Mouse (Mus musculus) MEL (cell line): Measurements from ENCODE around the gene Arhgdia. TPM values are rescaled to one million over a fixed set of nuclear protein-coding genes. Genes with fewer than 3 reads are reported as not detected.

Experiments
- DNase-seq: peaks from one replicate; pipeline ENCODE4 v3.0.0; 2011; ENCODE audit warnings: low read depth, low spot score
- H3K27ac ChIP-seq: 2 replicates; pipeline ENCODE4 v1.5.1; 2012; ENCODE audit warnings: low read depth, mild to moderate bottlenecking, control low read depth, low read length, moderate library complexity; ENCODE audit not compliant: control insufficient read depth
- H3K27me3 ChIP-seq, 2 experiments: fragments of 150-350 bp in 1 of 2; sonication (generic) in 1 of 2; 2 replicates each; pipeline ENCODE4 v1.6.1; 2012; ENCODE audit warnings: low read length in 2 of 2, mild to moderate bottlenecking in 2 of 2, improper control_type of control experiment in 1 of 2, moderate library complexity in 1 of 2; ENCODE audit not compliant: insufficient read depth in 2 of 2, control insufficient read depth in 1 of 2
- H3K36me3 ChIP-seq, 2 experiments: 2 replicates each; pipeline ENCODE4 v1.6.1; 2012 to 2014; ENCODE audit warnings: low read length in 2 of 2, improper control_type of control experiment in 1 of 2, inconsistent platforms in 1 of 2, mild to moderate bottlenecking in 1 of 2; ENCODE audit not compliant: insufficient read depth in 2 of 2, control insufficient read depth in 1 of 2
- H3K4me1 ChIP-seq, 2 experiments: fragments of 150-350 bp in 1 of 2; sonication (generic) in 1 of 2; 2 replicates each; pipeline ENCODE4 v1.6.1; 2012; ENCODE audit warnings: low read length in 2 of 2, improper control_type of control experiment in 1 of 2, mild to moderate bottlenecking in 1 of 2; ENCODE audit not compliant: insufficient read depth in 2 of 2, control insufficient read depth in 1 of 2
- H3K4me3 ChIP-seq, 2 experiments: fragments of 150-350 bp in 1 of 2; sonication (generic) in 1 of 2; 2 replicates each; pipeline ENCODE4 v1.5.1; 2012; ENCODE audit warnings: low read depth in 2 of 2, low read length in 2 of 2, mild to moderate bottlenecking in 2 of 2, moderate library complexity in 2 of 2, control low read depth in 1 of 2, improper control_type of control experiment in 1 of 2; ENCODE audit not compliant: control insufficient read depth in 1 of 2, insufficient read depth in 1 of 2
- H3K79me2 ChIP-seq: 2 replicates; pipeline ENCODE4 v1.6.1; 2012; ENCODE audit warnings: mild to moderate bottlenecking, low read length, moderate library complexity; ENCODE audit not compliant: control insufficient read depth, poor library complexity, insufficient read depth
- H3K9ac ChIP-seq: 2 replicates; pipeline ENCODE4 v1.6.1; 2012; ENCODE audit warnings: low read depth, mild to moderate bottlenecking, control low read depth, low read length, moderate library complexity; ENCODE audit not compliant: control insufficient read depth, poor library complexity, severe bottlenecking
- H3K9me3 ChIP-seq: fragments of 150-350 bp; sonication (generic); replicated peaks from 2 replicates; pipeline ENCODE4 v1.6.1; 2012; ENCODE audit warnings: mild to moderate bottlenecking, low read length, improper control_type of control experiment, moderate library complexity; ENCODE audit not compliant: insufficient read depth
- BHLHE40 ChIP-seq: IDR thresholded peaks from 2 replicates; pipeline ENCODE4 v1.6.1; 2012; ENCODE audit warnings: low read depth, mild to moderate bottlenecking, inconsistent platforms, low read length, improper control_type of control experiment, borderline replicate concordance
- CHD2 ChIP-seq: IDR thresholded peaks from 2 replicates; pipeline ENCODE4 v1.6.1; 2011; ENCODE audit warnings: low read length, improper control_type of control experiment
- ELF1 ChIP-seq: IDR thresholded peaks from 2 replicates; pipeline ENCODE4 v1.6.1; 2014; ENCODE audit warnings: low read depth, mild to moderate bottlenecking, inconsistent platforms, low read length, improper control_type of control experiment, moderate library complexity
- ETS1 ChIP-seq: IDR thresholded peaks from 2 replicates; pipeline ENCODE4 v1.6.1; 2012; ENCODE audit warnings: low read depth, mild to moderate bottlenecking, inconsistent platforms, low read length, improper control_type of control experiment, moderate library complexity
- GABPA ChIP-seq: IDR thresholded peaks from 2 replicates; pipeline ENCODE4 v1.6.1; 2012; ENCODE audit warnings: low read depth, mild to moderate bottlenecking, inconsistent platforms, low read length, improper control_type of control experiment, moderate library complexity
- GATA1 ChIP-seq: IDR thresholded peaks from 2 replicates; pipeline ENCODE4 v1.6.1; 2011; ENCODE audit warnings: low read depth, low read length, improper control_type of control experiment
- HCFC1 ChIP-seq: IDR thresholded peaks from 2 replicates; pipeline ENCODE4 v1.6.1; 2012; ENCODE audit warnings: low read depth, mild to moderate bottlenecking, inconsistent platforms, low read length, improper control_type of control experiment, moderate library complexity
- KAT2A ChIP-seq: conservative IDR thresholded peaks from 2 replicates; pipeline ENCODE4 v1.6.1; 2012; ENCODE audit warnings: low read depth, low read length, improper control_type of control experiment, inconsistent platforms
- MAX ChIP-seq: IDR thresholded peaks from 2 replicates; pipeline ENCODE4 v1.6.1; 2011; ENCODE audit warnings: low read length, improper control_type of control experiment
- MAZ ChIP-seq: IDR thresholded peaks from 2 replicates; pipeline ENCODE4 v1.6.1; 2012; ENCODE audit warnings: low read depth, mild to moderate bottlenecking, inconsistent platforms, low read length, improper control_type of control experiment
- MEF2A ChIP-seq: IDR thresholded peaks from 2 replicates; pipeline ENCODE4 v1.6.1; 2014; ENCODE audit warnings: low read depth, mild to moderate bottlenecking, inconsistent platforms, low read length, improper control_type of control experiment; ENCODE audit not compliant: poor library complexity, insufficient replicate concordance, severe bottlenecking; ENCODE audit errors: extremely low read depth
- MYB ChIP-seq: IDR thresholded peaks from 2 replicates; pipeline ENCODE4 v1.6.1; 2011; ENCODE audit warnings: mild to moderate bottlenecking, low read depth, low read length, improper control_type of control experiment
- POLR2A ChIP-seq, 2 experiments: IDR thresholded peaks; 2 replicates each; pipeline ENCODE4 v1.6.1; 2011 to 2012; ENCODE audit warnings: low read length in 2 of 2, mild to moderate bottlenecking in 2 of 2, control low read depth in 1 of 2, improper control_type of control experiment in 1 of 2, low read depth in 1 of 2, moderate library complexity in 1 of 2; ENCODE audit not compliant: control insufficient read depth in 1 of 2, insufficient read depth in 1 of 2, poor library complexity in 1 of 2
- POLR2AphosphoS2 ChIP-seq: IDR thresholded peaks from 2 replicates; pipeline ENCODE4 v1.6.1; 2011; ENCODE audit warnings: low read length, improper control_type of control experiment
- ZC3H11A ChIP-seq: IDR thresholded peaks from 2 replicates; pipeline ENCODE4 v1.6.1; 2012; ENCODE audit warnings: low read depth, mild to moderate bottlenecking, inconsistent platforms, low read length, improper control_type of control experiment
- ZMIZ1 ChIP-seq: IDR thresholded peaks from 2 replicates; pipeline ENCODE4 v1.6.1; 2012; ENCODE audit warnings: low read depth, mild to moderate bottlenecking, inconsistent platforms, low read length, improper control_type of control experiment, moderate library complexity
- polyA plus RNA-seq, 2 experiments: library from polyadenylated mRNA; stranded (reverse) in 1 of 2; unstranded in 1 of 2; fragments of >175 nt in 1 of 2; fragments of >200 nt in 1 of 2; gene quantifications; 2 replicates each; pipeline versions ENCODE4 v1.2.1 to v1.2.4; 2012; ENCODE audit warnings: low replicate concordance in 2 of 2, low read depth in 1 of 2; ENCODE audit not compliant: insufficient read length in 2 of 2, insufficient read depth in 1 of 2, missing spikeins in 1 of 2
- total RNA-seq: library from RNA; depleted of rRNA; stranded (reverse); fragments of 300-350 nt; gene quantifications from 2 replicates; pipeline ENCODE4 v1.2.3, GENCODE M21; 2012

Arhgdia gene
- total and polyA plus RNA-seq, 3 experiments = 364 to 821 (median 601) TPM

GRCm38 (mm10) chr11:120577211-120578023 is 4.0 kb downstream of the Arhgdia start (continued):
- no peak; the same call in 1 of the 2 replicates for TF ChIP-seq CHD2
- peak; percentile 26; the same call in 1 of the 2 replicates for TF ChIP-seq BHLHE40
- no peak for TF ChIP-seq GABPA
- no peak for TF ChIP-seq MAZ
- TF ChIP-seq MAX = no peak
- TF ChIP-seq ZMIZ1 = peak; percentile 77
- peak; percentile 38; the same call in 1 of the 2 replicates for TF ChIP-seq ZC3H11A
- no peak for TF ChIP-seq ELF1
- TF ChIP-seq ETS1 = no peak
- peak; percentile 69 for TF ChIP-seq POLR2AphosphoS2
- 0 out of 4 replicates have a peak, but pooled peaks of 1 of the 2 experiments have one; percentile 22 for TF ChIP-seq POLR2A (IDR thresholded peaks at IDR 0.05; ENCODE audit: control insufficient read depth in 1 of 2, insufficient read depth in 1 of 2, low read depth in 1 of 2, low read length in 2 of 2, poor library complexity in 1 of 2)
- TF ChIP-seq KAT2A = no peak
- TF ChIP-seq GATA1 = no peak
- TF ChIP-seq MYB = no peak

- no peak overlapping the region for H3K4me3 ChIP-seq
- H3K36me3 ChIP-seq = peaks cover 4 to 22% of the 10 kb centered on the region in 2 experiments; a peak in 3 of 4 replicates
- H3K4me1 ChIP-seq = peaks cover 8 to 18% of the 10 kb centered on the region in 2 experiments
- no peak overlapping the region for H3K9ac ChIP-seq
- TF ChIP-seq HCFC1 = no peak
- no peak for TF ChIP-seq KAT2A
- TF ChIP-seq MEF2A = no peak
- peak; percentile 16 for TF ChIP-seq POLR2AphosphoS2
- no peak for TF ChIP-seq GATA1
- peak in 1 of 2 experiments; percentile 54; a peak in 2 of 4 replicates for TF ChIP-seq POLR2A (IDR thresholded peaks at IDR 0.05; ENCODE audit: control insufficient read depth in 1 of 2, insufficient read depth in 1 of 2, low read depth in 1 of 2, low read length in 2 of 2, poor library complexity in 1 of 2)
- no peak for TF ChIP-seq GABPA
- no peaks in the 10 kb centered on the region for H3K27me3 ChIP-seq
- H3K9me3 ChIP-seq = no peaks in the 10 kb centered on the region
- H3K79me2 ChIP-seq = peaks cover 54% of the 10 kb centered on the region
- H3K27ac ChIP-seq = no peak overlapping the region
- peak; percentile 44 for DNase-seq
These were observed 5.0 kb downstream of the Arhgdia start for GRCm38 (mm10) chr11:120576365-120576981.
